Mouse (Mus musculus) erythroblast, embryonic 14.5 days (primary cell): ENCODE data around the gene Erc1.

Source experiments
- GATA1 ChIP-seq: IDR thresholded peaks from 2 replicates; pipeline ENCODE4 v1.6.1; 2012; ENCODE audit warnings: low read length, inconsistent platforms, mixed read lengths
- TAL1 ChIP-seq: IDR thresholded peaks from 3 replicates; pipeline ENCODE4 v1.6.1; 2012; ENCODE audit warnings: low read length, inconsistent platforms, mixed read lengths

GRCm38 (mm10) chr6:119737716-119738115, 110.3 kb downstream of the Erc1 start:
- TF ChIP-seq GATA1 (no peak), TAL1 (no peak)
